Mouse (Mus musculus) neural tube, embryonic 15.5 days (tissue): ENCODE data around the gene Dcps. TPM values are rescaled to one million over a fixed set of nuclear protein-coding genes. Genes with fewer than 3 reads are reported as not detected.
"Not testable (repeated sequence)": the region's sequence is repeated elsewhere in the genome, so short reads cannot be mapped to it uniquely, and the experiment has no call there.

Experiments used
- ATAC-seq: fragments of 200-750 bp; cut with Nextera tagmentation; 2 replicates; pipeline ENCODE4 v1.8.0; 2017; ENCODE audit warnings: mild to moderate bottlenecking, moderate TSS enrichment, moderate library complexity; ENCODE audit not compliant: low FRiP score
- H3K27ac ChIP-seq: fragments of 300-500 bp; sonication (generic); replicated peaks from 2 replicates; pipeline ENCODE4 v1.5.1; 2015; ENCODE audit warnings: mild to moderate bottlenecking, inconsistent platforms
- H3K27me3 ChIP-seq: fragments of 300-500 bp; sonication (generic); replicated peaks from 2 replicates; pipeline ENCODE4 v1.6.1; 2015; ENCODE audit warnings: inconsistent platforms
- H3K36me3 ChIP-seq: fragments of 300-500 bp; sonication (generic); 2 replicates; pipeline ENCODE4 v1.6.1; 2015; ENCODE audit warnings: inconsistent platforms
- H3K4me1 ChIP-seq: fragments of 300-500 bp; sonication (generic); 2 replicates; pipeline ENCODE4 v1.6.1; 2015; ENCODE audit warnings: inconsistent platforms
- H3K4me2 ChIP-seq: fragments of 300-500 bp; sonication (generic); 2 replicates; pipeline ENCODE4 v1.6.1; 2015; ENCODE audit warnings: inconsistent platforms, mild to moderate bottlenecking, moderate library complexity
- H3K4me3 ChIP-seq: fragments of 300-500 bp; sonication (generic); replicated peaks from 2 replicates; pipeline ENCODE4 v1.5.1; 2015; ENCODE audit warnings: mild to moderate bottlenecking, inconsistent platforms
- H3K9ac ChIP-seq: fragments of 300-500 bp; sonication (generic); replicated peaks from 2 replicates; pipeline ENCODE4 v1.6.1; 2015; ENCODE audit warnings: mild to moderate bottlenecking, inconsistent platforms
- H3K9me3 ChIP-seq: fragments of 300-500 bp; sonication (generic); replicated peaks from 2 replicates; pipeline ENCODE4 v1.6.1; 2016; ENCODE audit warnings: inconsistent platforms
- WGBS: fragments of 180-500 bp; shearing (Covaris S2); methylation state at CpG from one replicate; pipeline ENCODE4 v1.1.7; 2015; ENCODE audit warnings: mixed read lengths; 5-methylcytosine and 5-hydroxymethylcytosine counted together
- polyA plus RNA-seq: library from polyadenylated mRNA; unstranded; fragments of >200 nt; fragmentation: Nextera tagmentation; extraction: Ambion mirVana; gene quantifications from 2 replicates; pipeline ENCODE4 v1.2.1, GENCODE M21; 2015

Gene Dcps
- polyA plus RNA-seq, 1 experiment from 2014 or later: 69.1 TPM

DNA sequence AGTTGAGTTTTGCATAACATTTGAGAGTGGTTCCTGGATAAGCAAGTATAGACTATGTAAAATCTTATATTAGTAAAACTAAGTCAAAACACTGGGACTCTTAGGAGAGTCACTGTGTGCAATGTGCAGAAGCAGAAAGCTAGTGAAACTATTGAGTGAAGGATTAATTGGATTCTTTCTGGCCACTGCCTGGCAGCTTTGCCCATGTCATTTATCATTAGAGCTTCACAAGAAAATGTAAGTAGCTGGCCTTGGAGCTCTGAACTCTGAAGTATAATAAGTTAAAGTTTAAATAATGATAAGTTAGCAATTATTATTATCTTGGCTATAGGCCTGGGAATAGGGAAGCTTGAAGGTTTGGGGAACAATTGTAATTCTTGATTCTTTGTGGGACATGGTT lies 27.0 kb downstream of the Dcps start:
- not testable (repeated sequence) for H3K4me3 ChIP-seq, H3K4me2 ChIP-seq, H3K27me3 ChIP-seq, H3K9ac ChIP-seq, H3K9me3 ChIP-seq, ATAC-seq, H3K27ac ChIP-seq, H3K4me1 ChIP-seq, H3K36me3 ChIP-seq

GRCm38 (mm10) chr9:35147261-35147660 lies 28.6 kb downstream of the Dcps start:
- H3K27ac ChIP-seq, H3K36me3 ChIP-seq, H3K4me2 ChIP-seq, H3K27me3 ChIP-seq, H3K4me3 ChIP-seq, H3K9me3 ChIP-seq, H3K9ac ChIP-seq, ATAC-seq, H3K4me1 ChIP-seq: not testable (repeated sequence)
- WGBS: 94% methylated on average over 14 of the region's 14 CpGs

DNA sequence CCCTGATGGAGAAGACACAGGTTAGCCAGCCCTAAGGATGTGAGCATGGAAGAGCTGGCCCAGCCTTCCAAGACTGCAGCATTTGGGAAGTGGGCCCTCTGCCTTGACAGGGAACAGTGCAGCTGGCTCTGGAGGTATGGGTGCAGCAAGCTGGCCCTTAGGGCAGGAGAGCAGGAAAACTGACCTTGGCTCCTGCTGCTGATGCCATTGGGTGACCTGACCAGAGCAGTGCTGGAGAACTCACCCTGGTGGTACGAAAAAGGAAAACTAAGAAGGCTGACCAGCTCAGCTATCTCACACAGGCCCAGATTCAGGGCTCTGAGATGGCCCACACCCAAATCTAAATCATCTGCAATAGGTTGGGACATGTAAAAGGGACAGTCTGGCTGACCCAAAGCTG lies 30.0 kb downstream of the Dcps start:
- H3K4me3 ChIP-seq: no peak overlapping the region
- no peak overlapping the region for H3K27ac ChIP-seq
- H3K4me2 ChIP-seq: no peak overlapping the region
- no peaks in the 10 kb centered on the region for H3K36me3 ChIP-seq
- H3K9me3 ChIP-seq: no peaks in the 10 kb centered on the region
- H3K4me1 ChIP-seq: no peaks in the 10 kb centered on the region
- no peak overlapping the region for H3K9ac ChIP-seq
- no peaks in the 10 kb centered on the region for H3K27me3 ChIP-seq
- no peak for ATAC-seq
- 81% methylated on average over 1 of the region's 1 CpGs for WGBS

DNA sequence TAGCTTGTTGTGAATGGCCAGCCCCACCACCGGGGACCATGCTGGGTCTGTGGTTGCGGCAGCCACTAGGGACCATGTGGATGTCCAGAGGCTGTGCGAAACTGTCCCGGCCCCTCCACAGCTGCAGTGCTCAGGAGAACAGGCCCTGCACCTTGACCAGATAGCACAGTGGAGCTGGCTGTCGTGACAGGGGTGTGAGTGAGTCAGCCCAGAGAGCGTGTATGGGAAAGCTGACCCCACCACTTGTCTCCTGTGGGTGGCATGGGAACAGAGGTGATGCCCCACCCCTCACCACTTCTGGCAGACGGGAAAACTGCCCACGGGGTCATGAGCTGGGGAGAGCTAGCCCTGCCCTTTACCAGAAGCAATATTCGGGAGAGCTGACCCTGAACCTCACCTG lies 30.7 kb downstream of the Dcps start:
- Histone ChIP-seq H3K4me3 (no peak overlapping the region), H3K27me3 (no peaks in the 10 kb centered on the region), H3K9me3 (no peaks in the 10 kb centered on the region), H3K36me3 (no peaks in the 10 kb centered on the region), H3K27ac (no peak overlapping the region), H3K9ac (no peak overlapping the region), H3K4me2 (no peak overlapping the region), H3K4me1 (no peaks in the 10 kb centered on the region)
- ATAC-seq: no peak
- 92% methylated on average over 9 of the region's 9 CpGs for WGBS

- no peak overlapping the region for H3K9ac ChIP-seq
- H3K36me3 ChIP-seq: no peaks in the 10 kb centered on the region
- no peaks in the 10 kb centered on the region for H3K4me1 ChIP-seq
- WGBS: 93% methylated on average over 2 of the region's 2 CpGs
- H3K27ac ChIP-seq: no peak overlapping the region
- no peak overlapping the region for H3K4me2 ChIP-seq
- no peak for ATAC-seq
- H3K27me3 ChIP-seq: no peaks in the 10 kb centered on the region
- H3K4me3 ChIP-seq: no peak overlapping the region
- no peaks in the 10 kb centered on the region for H3K9me3 ChIP-seq
These were observed 33.6 kb downstream of the Dcps start for GRCm38 (mm10) chr9:35142221-35142620.

GRCm38 (mm10) chr9:35139231-35139744 lies 36.6 kb downstream of the Dcps start:
- Histone ChIP-seq H3K4me3 (no peak overlapping the region), H3K9ac (no peak overlapping the region), H3K27ac (no peak overlapping the region), H3K4me1 (no peaks in the 10 kb centered on the region), H3K4me2 (no peak overlapping the region), H3K36me3 (no peaks in the 10 kb centered on the region), H3K27me3 (no peaks in the 10 kb centered on the region), H3K9me3 (no peaks in the 10 kb centered on the region)
- 79% methylated on average over 5 of the region's 5 CpGs for WGBS
- ATAC-seq: no peak

GRCm38 (mm10) chr9:35138029-35138428 lies 37.8 kb downstream of the Dcps start:
- Histone ChIP-seq H3K4me2 (no peak overlapping the region), H3K9me3 (no peaks in the 10 kb centered on the region), H3K9ac (no peak overlapping the region), H3K4me1 (no peaks in the 10 kb centered on the region), H3K36me3 (no peaks in the 10 kb centered on the region), H3K27me3 (no peaks in the 10 kb centered on the region), H3K4me3 (no peak overlapping the region), H3K27ac (no peak overlapping the region)
- ATAC-seq: no peak
- 86% methylated on average over 7 of the region's 7 CpGs for WGBS

GRCm38 (mm10) chr9:35135575-35135974 lies 40.3 kb downstream of the Dcps start:
- Histone ChIP-seq H3K4me2 (no peak overlapping the region), H3K4me1 (no peaks in the 10 kb centered on the region), H3K36me3 (no peaks in the 10 kb centered on the region), H3K4me3 (no peak overlapping the region), H3K9ac (no peak overlapping the region), H3K27ac (no peak overlapping the region), H3K27me3 (no peaks in the 10 kb centered on the region), H3K9me3 (no peaks in the 10 kb centered on the region)
- ATAC-seq: no peak
- 55% methylated on average over 6 of the region's 6 CpGs for WGBS

GRCm38 (mm10) chr9:35131637-35132397 lies 44.0 kb downstream of the Dcps start:
- Histone ChIP-seq H3K4me1 (no peaks in the 10 kb centered on the region), H3K27me3 (no peaks in the 10 kb centered on the region), H3K27ac (no peak overlapping the region), H3K4me3 (no peak overlapping the region), H3K9ac (no peak overlapping the region), H3K9me3 (no peaks in the 10 kb centered on the region), H3K36me3 (peaks cover 10% of the 10 kb centered on the region; the same call in 1 of the 2 replicates), H3K4me2 (no peak overlapping the region)
- ATAC-seq: no peak
- 88% methylated on average over 16 of the region's 16 CpGs for WGBS

- Histone ChIP-seq H3K9me3 (no peaks in the 10 kb centered on the region), H3K4me2 (no peak overlapping the region), H3K27ac (no peak overlapping the region), H3K27me3 (no peaks in the 10 kb centered on the region), H3K4me1 (no peaks in the 10 kb centered on the region), H3K9ac (no peak overlapping the region), H3K4me3 (no peak overlapping the region), H3K36me3 (peaks cover 22% of the 10 kb centered on the region)
- no peak for ATAC-seq
- WGBS: 92% methylated on average over 9 of the region's 9 CpGs
These were observed 46.9 kb downstream of the Dcps start for GRCm38 (mm10) chr9:35128995-35129418.

DNA sequence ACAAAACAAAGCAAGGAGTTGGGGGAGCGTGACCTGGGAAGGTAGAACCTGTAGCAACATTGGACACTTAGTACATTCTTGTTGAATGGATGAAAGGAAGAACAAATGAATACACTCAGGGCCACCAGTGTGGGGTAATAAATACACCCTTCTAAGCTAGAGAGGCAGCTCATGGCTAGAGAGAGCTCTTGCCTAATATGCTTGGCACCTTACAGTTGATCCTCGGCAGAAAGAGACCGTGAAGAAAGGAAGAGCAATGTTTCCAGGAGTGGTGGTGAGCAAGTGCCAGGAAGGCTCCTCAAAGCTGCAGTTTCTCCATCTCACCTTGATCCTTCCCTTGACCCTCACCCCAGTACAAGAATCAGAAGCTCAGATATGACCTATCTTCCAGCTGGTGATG lies 47.3 kb downstream of the Dcps start:
- Histone ChIP-seq H3K4me2 (no peak overlapping the region), H3K9me3 (no peaks in the 10 kb centered on the region), H3K4me1 (no peaks in the 10 kb centered on the region), H3K9ac (no peak overlapping the region), H3K27ac (no peak overlapping the region), H3K27me3 (no peaks in the 10 kb centered on the region), H3K36me3 (peaks cover 22% of the 10 kb centered on the region), H3K4me3 (no peak overlapping the region)
- 89% methylated on average over 3 of the region's 3 CpGs for WGBS
- ATAC-seq: no peak

GRCm38 (mm10) chr9:35127561-35127960 lies 48.3 kb downstream of the Dcps start:
- 95% methylated on average over 5 of the region's 5 CpGs for WGBS
- no peak for ATAC-seq
- H3K9ac ChIP-seq: no peak overlapping the region
- H3K27me3 ChIP-seq: no peaks in the 10 kb centered on the region
- peaks cover 22% of the 10 kb centered on the region for H3K36me3 ChIP-seq
- no peaks in the 10 kb centered on the region for H3K4me1 ChIP-seq
- no peak overlapping the region for H3K27ac ChIP-seq
- H3K4me3 ChIP-seq: no peak overlapping the region
- H3K4me2 ChIP-seq: no peak overlapping the region
- no peaks in the 10 kb centered on the region for H3K9me3 ChIP-seq
